Mouse (Mus musculus): Measurements from ENCODE around the gene Ssbp4. TPM values are rescaled to one million over a fixed set of nuclear protein-coding genes. Genes with fewer than 3 reads are reported as not detected.

Ssbp4 gene
- polyA plus RNA-seq, 1 experiment from 2014 or later, result 62.4 TPM

GRCm38 (mm10) chr8:70631436-70631835 is 22.8 kb upstream of the Ssbp4 start:
- peak overlapping the region; percentile 85 for H3K27ac ChIP-seq
- peak overlapping the region; percentile 70 for H3K9ac ChIP-seq
- H3K4me2 ChIP-seq, result peak overlapping the region; percentile 89
- H3K9me3 ChIP-seq (replicated peaks), result no peaks in the 10 kb centered on the region
- H3K4me1 ChIP-seq (replicated peaks), result peaks cover 68% of the 10 kb centered on the region
- H3K27me3 ChIP-seq, result peaks cover 10% of the 10 kb centered on the region
- peak overlapping the region; percentile 65 for H3K4me3 ChIP-seq (replicated peaks)
- ATAC-seq (ENCODE audit: low read depth) (peak; percentile 2; the same call in 1 of the 2 replicates), DNase-seq (no peak)
- 13% methylated on average over 22 of the region's 24 CpGs for WGBS (ENCODE audit: insufficient replicate concordance)
- no peaks in the 10 kb centered on the region for H3K36me3 ChIP-seq

- H3K27me3 ChIP-seq, result peaks cover 10% of the 10 kb centered on the region
- peak overlapping the region; percentile 70 for H3K9ac ChIP-seq
- peak overlapping the region; percentile 89 for H3K4me2 ChIP-seq
- H3K9me3 ChIP-seq (replicated peaks), result no peaks in the 10 kb centered on the region
- DNase-seq, result no peak
- H3K4me1 ChIP-seq (replicated peaks), result peaks cover 61% of the 10 kb centered on the region
- ATAC-seq (ENCODE audit: low read depth), result peak; percentile 53
- H3K27ac ChIP-seq, result peak overlapping the region; percentile 85
- H3K36me3 ChIP-seq, result no peaks in the 10 kb centered on the region
- WGBS (ENCODE audit: insufficient replicate concordance), result 12% methylated on average over 22 of the region's 22 CpGs
- H3K4me3 ChIP-seq (replicated peaks), result peak overlapping the region; percentile 65
These were observed 22.1 kb upstream of the Ssbp4 start for GRCm38 (mm10) chr8:70630532-70631381.

- peak overlapping the region; percentile 85 for H3K27ac ChIP-seq
- peak overlapping the region; percentile 89 for H3K4me2 ChIP-seq
- peaks cover 58% of the 10 kb centered on the region for H3K4me1 ChIP-seq (replicated peaks)
- H3K9me3 ChIP-seq (replicated peaks), result no peaks in the 10 kb centered on the region
- no peaks in the 10 kb centered on the region for H3K36me3 ChIP-seq
- H3K4me3 ChIP-seq (replicated peaks), result peak overlapping the region; percentile 65
- WGBS (ENCODE audit: insufficient replicate concordance), result under 1% methylated on average over 60 of the region's 60 CpGs
- DNase-seq (peak; percentile 81), ATAC-seq (ENCODE audit: low read depth) (peak; percentile 78)
- peak overlapping the region; percentile 70 for H3K9ac ChIP-seq
- H3K27me3 ChIP-seq, result peaks cover 10% of the 10 kb centered on the region
These were observed 21.2 kb upstream of the Ssbp4 start for GRCm38 (mm10) chr8:70629574-70630531.

- H3K4me1 ChIP-seq (replicated peaks), result peaks cover 58% of the 10 kb centered on the region
- no peaks in the 10 kb centered on the region for H3K36me3 ChIP-seq
- H3K4me2 ChIP-seq, result peak overlapping the region; percentile 89
- DNase-seq, result no peak
- peak overlapping the region; percentile 65 for H3K4me3 ChIP-seq (replicated peaks)
- no peaks in the 10 kb centered on the region for H3K9me3 ChIP-seq (replicated peaks)
- ATAC-seq (ENCODE audit: low read depth), result no peak
- H3K27ac ChIP-seq, result peak overlapping the region; percentile 85
- peak overlapping the region; percentile 70 for H3K9ac ChIP-seq
- 61% methylated on average over 7 of the region's 7 CpGs for WGBS (ENCODE audit: insufficient replicate concordance)
- H3K27me3 ChIP-seq, result peaks cover 10% of the 10 kb centered on the region
These were observed 20.4 kb upstream of the Ssbp4 start for GRCm38 (mm10) chr8:70628986-70629490.

- H3K9me3 ChIP-seq (replicated peaks), result no peaks in the 10 kb centered on the region
- no peak for ATAC-seq (ENCODE audit: low read depth)
- H3K4me3 ChIP-seq (replicated peaks), result no peak overlapping the region
- no peaks in the 10 kb centered on the region for H3K36me3 ChIP-seq
- no peak for DNase-seq
- 72% methylated on average over 5 of the region's 5 CpGs for WGBS (ENCODE audit: insufficient replicate concordance)
- H3K27me3 ChIP-seq, result peaks cover 10% of the 10 kb centered on the region
- H3K9ac ChIP-seq, result no peak overlapping the region
- peaks cover 63% of the 10 kb centered on the region for H3K4me1 ChIP-seq (replicated peaks)
- H3K4me2 ChIP-seq, result no peak overlapping the region
- H3K27ac ChIP-seq, result no peak overlapping the region
These were observed 18.4 kb upstream of the Ssbp4 start for GRCm38 (mm10) chr8:70627041-70627440.

- peaks cover 68% of the 10 kb centered on the region for H3K4me1 ChIP-seq (replicated peaks)
These were observed 16.4 kb upstream of the Ssbp4 start for GRCm38 (mm10) chr8:70625104-70625503.

GRCm38 (mm10) chr8:70622220-70622619 is 13.5 kb upstream of the Ssbp4 start:
- peak overlapping the region; percentile 49 for H3K4me2 ChIP-seq
- H3K27me3 ChIP-seq, result no peaks in the 10 kb centered on the region
- 11% methylated on average over 3 of the region's 3 CpGs for WGBS (ENCODE audit: insufficient replicate concordance)
- no peaks in the 10 kb centered on the region for H3K36me3 ChIP-seq
- DNase-seq (peak; percentile 79), ATAC-seq (ENCODE audit: low read depth) (peak; percentile 77)
- no peak overlapping the region for H3K4me3 ChIP-seq (replicated peaks)
- peaks cover 85% of the 10 kb centered on the region for H3K4me1 ChIP-seq (replicated peaks)
- peak overlapping the region; percentile 54 for H3K9ac ChIP-seq
- H3K27ac ChIP-seq, result peak overlapping the region; percentile 92
- no peaks in the 10 kb centered on the region for H3K9me3 ChIP-seq (replicated peaks)

More at GRCm38 (mm10) chr8:70625104-70625503, 16.4 kb upstream of the Ssbp4 start:
- Histone ChIP-seq H3K9ac (no peak overlapping the region), H3K36me3 (no peaks in the 10 kb centered on the region), H3K4me2 (no peak overlapping the region), H3K4me3 (replicated peaks) (no peak overlapping the region), H3K27me3 (no peaks in the 10 kb centered on the region), H3K27ac (0 out of 2 replicates have a peak overlapping the region, but pooled peaks have one; percentile 92), H3K9me3 (replicated peaks) (no peaks in the 10 kb centered on the region)
- ATAC-seq (ENCODE audit: low read depth) (no peak), DNase-seq (no peak)
- WGBS (ENCODE audit: insufficient replicate concordance), result 27% methylated on average over 5 of the region's 5 CpGs

GRCm38 (mm10) chr8:70618888-70619334 is 10.2 kb upstream of the Ssbp4 start:
- DNase-seq (peak; percentile 93), ATAC-seq (ENCODE audit: low read depth) (peak; percentile 82)
- no peaks in the 10 kb centered on the region for H3K27me3 ChIP-seq
- H3K4me1 ChIP-seq (replicated peaks), result peaks cover 99% of the 10 kb centered on the region
- H3K36me3 ChIP-seq, result no peaks in the 10 kb centered on the region
- peak overlapping the region; percentile 59 for H3K4me2 ChIP-seq
- 3% methylated on average over 9 of the region's 9 CpGs for WGBS (ENCODE audit: insufficient replicate concordance)
- H3K9me3 ChIP-seq (replicated peaks), result no peaks in the 10 kb centered on the region
- peak overlapping the region; percentile 92 for H3K27ac ChIP-seq
- peak overlapping the region; percentile 67 for H3K9ac ChIP-seq
- H3K4me3 ChIP-seq (replicated peaks), result peak overlapping the region; percentile 32

GRCm38 (mm10) chr8:70617985-70618384 is 9.3 kb upstream of the Ssbp4 start:
- Histone ChIP-seq H3K4me3 (replicated peaks) (peak overlapping the region; percentile 18), H3K36me3 (no peaks in the 10 kb centered on the region), H3K27ac (peak overlapping the region; percentile 92), H3K27me3 (no peaks in the 10 kb centered on the region), H3K9ac (peak overlapping the region; percentile 67), H3K4me1 (replicated peaks) (peaks cover 95% of the 10 kb centered on the region), H3K9me3 (replicated peaks) (no peaks in the 10 kb centered on the region), H3K4me2 (peak overlapping the region; percentile 59)
- WGBS (ENCODE audit: insufficient replicate concordance), result 14% methylated on average over 11 of the region's 11 CpGs
- DNase-seq (no peak), ATAC-seq (ENCODE audit: low read depth) (0 out of 2 replicates have a peak, but pooled peaks have one; percentile 4)

GRCm38 (mm10) chr8:70616645-70617044 is 8.0 kb upstream of the Ssbp4 start:
- H3K4me3 ChIP-seq (replicated peaks), result peak overlapping the region; percentile 18; the same call in 1 of the 2 replicates
- peaks cover 88% of the 10 kb centered on the region for H3K4me1 ChIP-seq (replicated peaks)
- ATAC-seq (ENCODE audit: low read depth) (no peak), DNase-seq (no peak)
- no peaks in the 10 kb centered on the region for H3K27me3 ChIP-seq
- H3K9ac ChIP-seq, result 0 out of 2 replicates have a peak overlapping the region, but pooled peaks have one; percentile 7
- whole genome bisulfite sequencing (ENCODE audit: insufficient replicate concordance), result 32% methylated on average over 11 of the region's 11 CpGs
- peak overlapping the region; percentile 15 for H3K27ac ChIP-seq
- no peaks in the 10 kb centered on the region for H3K36me3 ChIP-seq
- H3K9me3 ChIP-seq (replicated peaks), result no peaks in the 10 kb centered on the region
- peak overlapping the region; percentile 10; the same call in 1 of the 2 replicates for H3K4me2 ChIP-seq

Data from liver, embryonic 13.5 days (tissue).